Mouse (Mus musculus): Measurements from ENCODE around the gene Phip.

Phip gene

GRCm38 (mm10) chr9:82867698-82868097 lies 107.6 kb downstream of the Phip start:
- DNase-seq (ENCODE audit: low spot score), result no peak

DNA sequence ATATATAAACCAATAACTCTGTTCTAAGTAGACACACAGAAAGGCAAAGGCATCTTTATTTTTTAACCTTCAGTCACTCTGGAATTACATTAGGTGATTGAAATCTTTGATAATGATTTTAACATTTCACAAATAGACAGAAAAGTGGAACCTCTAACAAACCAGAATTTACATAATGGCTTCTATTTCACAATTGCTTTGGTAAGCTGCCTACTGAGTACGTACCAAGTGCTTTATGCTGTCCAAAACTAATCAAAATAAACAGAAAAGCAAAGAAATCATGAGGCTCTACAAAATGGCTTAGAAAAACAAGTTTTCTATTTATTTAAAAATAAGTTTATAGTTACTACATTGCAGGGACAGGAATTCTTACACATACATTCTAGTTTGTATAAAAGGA lies 109.2 kb downstream of the Phip start:
- DNase-seq (ENCODE audit: low spot score), result no peak

DNA sequence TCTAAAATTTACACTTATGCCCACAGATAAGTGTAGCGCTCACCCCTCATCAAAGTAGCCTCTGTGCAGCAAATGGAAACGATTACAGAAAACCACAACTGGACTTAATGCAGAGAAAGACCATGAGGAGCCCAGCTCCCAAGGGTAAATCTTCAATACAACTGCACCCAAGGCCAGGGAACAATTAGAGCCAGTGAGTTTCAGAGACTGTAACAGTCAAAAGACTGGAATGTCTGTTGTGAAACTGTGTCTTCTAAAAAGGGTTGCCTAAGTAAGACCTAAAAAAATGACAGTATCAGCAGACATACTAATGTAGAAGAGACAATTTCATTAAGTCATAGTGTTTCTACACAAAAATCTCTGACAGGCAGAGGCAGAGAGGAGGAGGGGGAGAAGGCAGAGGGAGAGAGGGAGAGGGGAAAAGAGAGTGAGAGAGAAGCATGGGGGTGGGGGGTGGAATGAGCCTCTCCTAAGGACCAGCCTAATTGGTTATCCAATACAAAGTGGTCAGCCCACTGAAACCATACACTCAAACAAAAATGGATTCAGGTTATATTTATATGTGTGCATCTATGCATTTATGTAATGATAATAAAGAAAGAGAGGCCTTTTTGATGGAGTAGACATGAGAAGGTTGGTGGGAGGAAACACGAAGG lies 113.4 kb downstream of the Phip start:
- no peak for DNase-seq (ENCODE audit: low spot score)

GRCm38 (mm10) chr9:82861316-82861715 lies 114.0 kb downstream of the Phip start:
- no peak for DNase-seq (ENCODE audit: low spot score)

GRCm38 (mm10) chr9:82860805-82861204 lies 114.5 kb downstream of the Phip start:
- DNase-seq (ENCODE audit: low spot score), result no peak

- DNase-seq (ENCODE audit: low spot score), result no peak
These were observed 119.1 kb downstream of the Phip start for GRCm38 (mm10) chr9:82856241-82856640.

DNA sequence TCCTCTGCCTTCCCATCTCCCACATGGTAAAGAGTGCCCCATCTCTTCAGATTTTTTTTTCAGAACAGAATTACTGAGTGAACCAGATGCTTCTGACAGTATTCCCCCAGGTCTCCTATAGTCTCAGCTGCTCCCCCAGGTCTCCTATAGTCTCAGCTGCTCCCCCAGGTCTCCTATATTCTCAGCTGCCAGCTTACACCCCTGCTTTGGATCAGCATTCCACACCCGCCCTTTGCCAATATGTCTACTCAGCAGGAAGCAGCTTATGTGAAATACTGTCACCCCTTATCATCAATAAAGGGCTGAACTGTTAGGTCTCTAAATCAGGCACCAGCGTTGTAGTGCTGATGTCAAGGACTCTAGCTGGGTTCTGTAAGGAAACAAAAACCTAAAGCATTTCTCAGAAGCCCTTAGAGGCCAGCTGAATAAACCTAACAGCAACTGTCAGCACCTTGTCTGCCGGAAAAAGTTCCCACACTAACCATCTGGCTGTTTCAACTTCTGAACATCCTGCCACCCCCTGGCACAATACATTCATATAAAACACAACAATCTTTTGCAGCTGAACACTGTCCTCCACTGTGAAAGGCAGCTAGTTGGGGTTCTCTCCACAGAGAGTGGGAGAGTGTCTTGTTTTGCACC lies 120.2 kb downstream of the Phip start:
- no peak for DNase-seq (ENCODE audit: low spot score)

GRCm38 (mm10) chr9:82854040-82854439 lies 121.3 kb downstream of the Phip start:
- no peak for DNase-seq (ENCODE audit: low spot score)

DNA sequence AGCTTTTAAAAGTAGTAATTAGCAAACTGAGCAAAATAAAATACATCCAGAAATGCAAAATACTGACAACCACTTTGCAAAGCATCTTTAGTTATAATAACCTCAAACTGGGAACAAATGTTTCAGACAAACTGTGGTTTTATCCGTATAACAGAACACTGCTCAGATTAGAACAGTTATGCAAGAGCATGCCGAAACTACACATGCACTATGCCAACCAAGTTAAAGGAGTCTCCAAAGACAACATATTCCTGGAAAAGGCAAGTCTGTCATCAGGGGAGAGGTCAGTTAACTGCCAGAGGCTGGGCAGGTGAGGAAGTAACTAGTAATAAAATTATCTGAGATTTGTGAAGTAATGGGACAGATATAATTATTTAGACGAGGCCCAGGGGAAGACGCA lies 132.6 kb downstream of the Phip start:
- no peak for DNase-seq (ENCODE audit: low spot score)

DNA sequence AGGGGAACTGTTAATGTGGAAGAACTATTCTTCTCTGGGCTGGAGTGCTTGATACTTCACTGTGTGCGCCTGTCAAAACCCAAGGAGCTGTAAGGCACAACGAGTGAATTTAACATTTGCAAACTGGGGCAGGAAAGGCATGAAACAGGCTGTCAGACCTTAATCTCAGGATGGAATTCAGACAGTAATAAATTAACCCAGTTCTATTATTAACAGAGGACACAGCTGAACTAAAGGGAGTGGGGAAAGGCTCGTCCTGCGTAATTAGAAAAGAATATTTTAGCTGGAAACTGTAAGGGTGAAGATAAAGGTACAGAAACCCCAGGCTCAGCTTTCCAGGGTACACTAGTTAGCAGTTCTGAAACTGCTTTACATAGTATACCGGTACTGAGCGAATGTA lies 139.4 kb downstream of the Phip start:
- DNase-seq (ENCODE audit: low spot score), result no peak

DNA sequence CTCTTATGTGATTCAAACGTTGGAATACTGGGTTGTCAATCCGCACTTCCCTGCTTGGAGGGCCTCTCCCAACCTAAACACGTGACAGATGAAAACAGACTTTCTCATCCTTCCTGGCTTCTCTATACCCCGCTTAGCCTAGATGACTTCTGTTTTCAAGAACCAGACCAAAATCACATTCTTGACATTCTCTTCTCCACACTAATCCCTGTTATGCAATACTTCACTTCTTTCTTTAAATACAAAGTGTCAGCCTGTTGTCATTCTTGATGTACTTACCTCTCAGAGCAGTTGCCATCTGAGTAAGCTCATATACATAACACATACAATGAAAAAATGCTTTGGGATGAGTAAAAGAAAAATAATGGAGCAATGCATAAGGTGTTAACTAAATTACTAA lies 143.4 kb downstream of the Phip start:
- DNase-seq (ENCODE audit: low spot score), result no peak

GRCm38 (mm10) chr9:82829693-82830430 lies 145.5 kb downstream of the Phip start:
- DNase-seq (ENCODE audit: low spot score), result peak; percentile 84

DNA sequence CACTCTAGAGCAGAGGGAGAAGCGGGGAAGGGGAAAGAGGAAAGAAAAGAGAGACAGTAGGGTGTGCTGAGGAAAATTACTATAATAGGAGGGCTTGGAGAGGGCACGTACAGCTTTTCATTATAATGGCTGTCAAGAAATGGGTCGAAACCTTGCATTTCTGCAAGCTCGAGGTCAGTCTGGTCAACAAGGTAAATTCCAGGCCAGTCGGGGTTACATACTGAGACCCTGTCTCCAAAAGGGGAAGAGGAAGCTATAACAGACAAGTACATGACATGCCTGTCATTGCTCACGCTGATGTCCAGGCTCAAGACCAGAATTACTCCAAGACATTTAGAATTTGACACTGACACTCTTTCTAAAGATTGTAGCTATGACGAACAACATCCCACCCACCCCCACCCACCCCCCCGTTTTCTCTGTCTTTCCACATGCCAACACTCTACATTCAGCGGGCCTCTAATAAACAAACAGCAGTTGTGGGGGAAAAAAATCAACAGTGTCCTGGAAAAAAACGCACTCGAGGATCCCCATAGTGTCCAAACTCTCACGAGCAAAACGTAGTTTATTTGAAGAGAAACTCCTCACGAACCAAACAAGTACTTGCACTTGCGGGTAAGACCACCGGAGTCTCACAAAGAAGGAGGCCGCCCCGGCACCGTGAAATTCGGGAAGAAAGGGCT lies 146.2 kb downstream of the Phip start, which contains the start of gene Irak1bp1:
Gene Irak1bp1, plus strand, starts transcription at position 534 of the 683 bp plus-strand sequence.
- no peak for DNase-seq (ENCODE audit: low spot score)

DNA sequence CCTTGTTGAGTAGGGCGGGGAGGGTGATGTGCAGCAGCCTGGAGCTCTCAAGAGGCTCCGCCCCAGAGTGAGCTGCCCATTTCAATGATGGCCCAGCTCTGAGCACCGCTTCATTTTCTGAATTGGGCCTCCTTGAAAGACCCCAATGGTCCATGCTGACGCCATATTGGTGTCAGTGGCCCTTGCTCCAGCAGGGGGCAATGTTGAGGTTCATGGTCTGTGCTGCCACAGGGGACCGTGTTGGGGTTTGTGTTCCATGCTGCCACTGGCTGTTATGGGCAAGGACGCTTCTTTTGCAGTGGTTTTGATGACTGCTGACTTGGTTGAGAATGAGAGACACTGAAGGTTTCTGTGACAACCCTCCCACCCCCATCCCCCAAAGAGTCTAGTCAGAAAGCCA lies 148.9 kb downstream of the Phip start:
- DNase-seq (ENCODE audit: low spot score), result no peak
